In the genomic region with DNA sequence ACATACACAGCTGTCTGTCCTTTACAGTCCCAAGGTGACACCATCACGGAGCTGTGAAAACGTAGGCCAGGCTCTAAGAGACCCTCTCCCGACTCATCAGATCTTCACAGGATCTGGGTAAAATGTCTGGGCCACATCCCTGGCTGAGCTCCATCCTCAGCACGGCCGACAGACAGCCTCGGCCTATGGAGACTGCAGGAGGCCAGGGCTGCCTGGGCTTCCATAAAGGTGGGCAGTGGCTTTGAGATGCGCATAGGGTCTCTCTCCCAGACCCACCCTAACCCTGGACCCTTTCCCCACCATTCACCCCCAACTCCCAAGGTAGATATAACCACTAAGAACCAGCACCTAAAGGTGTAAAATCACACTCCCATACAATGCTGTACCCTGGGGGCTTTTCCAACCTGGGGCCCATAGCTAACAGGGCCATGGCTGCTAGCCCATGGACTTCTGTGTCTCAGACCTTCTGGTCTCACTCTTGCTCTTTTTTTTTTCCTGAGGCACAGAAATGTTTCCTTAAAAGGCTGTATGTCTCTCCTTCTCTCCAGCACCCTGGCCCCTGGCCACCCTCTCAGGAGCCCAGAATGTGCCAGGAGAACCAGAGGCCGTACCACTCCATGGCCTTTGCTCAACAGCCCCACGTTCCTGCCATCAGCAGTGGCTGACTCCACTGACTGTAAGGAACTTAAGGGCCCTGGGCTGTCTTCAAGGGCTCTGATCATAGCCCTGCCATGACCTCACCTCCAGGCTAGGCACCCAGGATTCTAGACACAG, we compare ENCODE assay signal across 11 mouse cellular contexts.
DNase-seq lines count a peak whose midpoint lies in the region; ATAC-seq and TF ChIP-seq lines count a peak whose summit lies in the region.
"Had no signal": no experiment of that assay in that cellular context is flagged by ENCODE, and none has a peak within 500 bp of the region (broad histone marks: within the 10 kb centered on the region; RNA-seq: fewer than 3 reads in every experiment).

No protein-coding gene starts in this region.

- no peak overlapping the region for H3K4me2 ChIP-seq in heart, embryonic 12.5 days
- no peak overlapping the region for H3K4me2 ChIP-seq in midbrain, embryonic 16.5 days (ENCODE audit: low read length)

- no peak overlapping the region for H3K4me3 ChIP-seq in heart, embryonic 12.5 days
- H3K4me3 ChIP-seq in lung, adult 2 months (replicated peaks; ENCODE audit: extremely low read depth, low read depth, low read length), result no peak overlapping the region
- no peak overlapping the region for H3K4me3 ChIP-seq in midbrain, embryonic 16.5 days (ENCODE audit: low read depth, low read length)

- TF ChIP-seq POLR2A in lung, adult 2 months (IDR thresholded peaks at IDR 0.05; ENCODE audit: borderline replicate concordance, extremely low read depth, low read depth, low read length), result no peak

- H3K4me1 ChIP-seq in heart, embryonic 12.5 days (replicated peaks), result peaks cover 94% of the 10 kb centered on the region
- peaks cover 67% of the 10 kb centered on the region for H3K4me1 ChIP-seq in lung, adult 2 months (ENCODE audit: control insufficient read depth, insufficient read depth, low read length)
- H3K4me1 ChIP-seq in midbrain, embryonic 16.5 days (ENCODE audit: control insufficient read depth, insufficient read depth, low read length), result no peaks in the 10 kb centered on the region

- no peaks in the 10 kb centered on the region for H3K9me3 ChIP-seq in heart, embryonic 12.5 days (replicated peaks)
- no peaks in the 10 kb centered on the region for H3K9me3 ChIP-seq in midbrain, embryonic 16.5 days (replicated peaks; ENCODE audit: control insufficient read depth, low read length, poor library complexity, severe bottlenecking)

- H3K9ac ChIP-seq in heart, embryonic 12.5 days, result peak overlapping the region; percentile 8; the same call in 1 of the 2 replicates
- no peak overlapping the region for H3K9ac ChIP-seq in midbrain, embryonic 16.5 days (ENCODE audit: low read depth, low read length)

- peak; percentile 75 for DNase-seq in adrenal gland, postnatal 14 days
- no peak for DNase-seq in adrenal gland, adult 8-10 months
- peak; percentile 49 for DNase-seq in NIH3T3 (ENCODE audit: low read depth)
- peak; percentile 78 for DNase-seq in lung, adult 2 months
- DNase-seq in B cell, adult 2 months, result no peak
- no peak for DNase-seq in spleen, adult 18-20 months
- DNase-seq: layer of hippocampus, postnatal 36 days had no signal

- TF ChIP-seq CTCF in lung, adult 2 months (IDR thresholded peaks at IDR 0.05; ENCODE audit: insufficient read depth, low read length), result no peak

- WGBS in heart, embryonic 12.5 days, result 71% methylated on average over 9 of the region's 9 CpGs
- WGBS in lung, adult 2 months, result 53% methylated on average over 9 of the region's 9 CpGs
- 88% methylated on average over 9 of the region's 9 CpGs for WGBS in midbrain, embryonic 16.5 days

- H3K27ac ChIP-seq in heart, embryonic 12.5 days (ENCODE audit: poor library complexity, severe bottlenecking), result peak overlapping the region; percentile 74
- H3K27ac ChIP-seq in midbrain, embryonic 16.5 days (ENCODE audit: low read length), result no peak overlapping the region
- H3K27ac ChIP-seq: macrophage had no signal

- no peak for ATAC-seq in heart, embryonic 12.5 days (ENCODE audit: insufficient number of reproducible peaks, low FRiP score)
- ATAC-seq in midbrain, embryonic 16.5 days, result no peak
- ATAC-seq: inflammation-experienced regulatory T-cells, adult 6 months had no signal

- H3K27me3 ChIP-seq in heart, embryonic 12.5 days (replicated peaks), result no peaks in the 10 kb centered on the region
- H3K27me3 ChIP-seq in midbrain, embryonic 16.5 days (ENCODE audit: control insufficient read depth, insufficient read depth, low read depth, low read length), result no peaks in the 10 kb centered on the region

- H3K36me3 ChIP-seq in heart, embryonic 12.5 days, result peaks cover 11% of the 10 kb centered on the region
- no peaks in the 10 kb centered on the region for H3K36me3 ChIP-seq in midbrain, embryonic 16.5 days (ENCODE audit: control insufficient read depth, insufficient read depth, low read length)

Comparison
In these comparisons a context has a peak if more than half of its experiments do, and no peak if none do; other contexts are left out.
1. DNase-seq: peak in adrenal gland, postnatal 14 days (single experiment), NIH3T3 (single experiment) and lung, adult 2 months (single experiment); none in adrenal gland, adult 8-10 months (single experiment), B cell, adult 2 months (0 of 2) and spleen, adult 18-20 months (0 of 2).